Mouse (Mus musculus) left cerebral cortex, adult 18-20 months (tissue): Measurements from ENCODE around the gene Tmed10. TPM values are rescaled to one million over a fixed set of nuclear protein-coding genes. Genes with fewer than 3 reads are reported as not detected.
A peak's percentile ranks its signal among the peaks of the same experiment; 100 is the strongest.

Experiments
- DNase-seq, 2 experiments: peaks; one replicate each; pipeline ENCODE4 v3.0.0; 2021 to 2022; ENCODE audit warnings: low spot score in 2 of 2, mixed read lengths in 1 of 2
- long read RNA-seq, 2 experiments: library from polyadenylated mRNA; stranded (forward); transcript quantifications; one replicate each; pipeline ENCODE4 v2.0.0; 2021
- total RNA-seq, 2 experiments: library from RNA; stranded (reverse); gene quantifications; 2 replicates each; pipeline ENCODE4 v1.2.3; 2021

Gene Tmed10
- total RNA-seq: 100 to 1,000 TPM; 162 to 165 TPM
- long read RNA-seq, experiment 1, transcript Tmed10-201 (5 exons, 1,482 nt): major isoform, 89 of 152 reads
- long read RNA-seq, experiment 1, transcript Tmed10-202 (3 exons, 3,181 nt): minor isoform, 9 of 152 reads
- long read RNA-seq, experiment 1, partial matches to known transcripts: 0 of 152 reads
- long read RNA-seq, experiment 1, other reads (novel, unspliced or antisense): 54 of 152 reads
- long read RNA-seq, experiment 2, transcript Tmed10-201 (5 exons, 1,482 nt): major isoform, 55 of 102 reads
- long read RNA-seq, experiment 2, partial matches to known transcripts: 0 of 102 reads
- long read RNA-seq, experiment 2, other reads (novel, unspliced or antisense): 45 of 102 reads

DNA sequence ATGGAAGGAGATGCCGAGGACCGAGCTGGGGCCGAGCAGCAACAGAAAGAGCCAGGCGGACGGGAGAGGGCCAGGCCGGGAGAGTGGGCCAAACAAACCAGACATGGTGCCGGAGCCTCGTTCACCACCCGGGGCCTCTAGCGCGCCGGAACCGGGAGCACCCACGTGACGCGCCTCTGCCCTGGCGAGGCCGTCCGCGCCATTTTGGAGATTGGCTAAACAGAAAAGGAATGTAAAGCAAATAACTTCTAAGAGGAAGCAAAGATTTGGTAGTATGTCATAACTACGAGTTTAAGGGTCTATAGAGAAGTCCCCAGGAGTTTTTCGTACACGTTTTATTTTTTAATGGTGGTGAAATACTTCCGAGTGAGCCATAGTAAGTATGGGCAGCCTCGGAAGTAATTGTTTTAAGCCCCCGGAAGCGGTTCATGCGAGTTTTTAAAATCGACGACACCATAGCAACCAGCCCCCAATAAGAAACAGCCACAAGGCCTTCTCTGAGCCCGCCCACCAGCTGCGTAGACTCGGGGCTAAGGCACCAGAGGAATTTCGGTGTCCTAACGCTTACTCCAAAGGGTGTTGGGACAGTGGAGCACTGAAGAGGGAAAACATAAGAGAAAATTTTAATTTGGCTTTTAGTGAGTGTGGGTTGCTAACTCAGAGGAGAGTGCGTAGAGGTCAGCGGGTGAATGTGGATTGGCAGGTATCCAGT, at the start of gene Tmed10:
Gene Tmed10, minus strand, starts transcription at position 287 of the 712 bp plus-strand sequence.
- peak; percentile 88 to 91 for DNase-seq

- DNase-seq: no peak
Measured at GRCm38 (mm10) chr12:85423236-85423635, 48.6 kb upstream of the Tmed10 start.

DNA sequence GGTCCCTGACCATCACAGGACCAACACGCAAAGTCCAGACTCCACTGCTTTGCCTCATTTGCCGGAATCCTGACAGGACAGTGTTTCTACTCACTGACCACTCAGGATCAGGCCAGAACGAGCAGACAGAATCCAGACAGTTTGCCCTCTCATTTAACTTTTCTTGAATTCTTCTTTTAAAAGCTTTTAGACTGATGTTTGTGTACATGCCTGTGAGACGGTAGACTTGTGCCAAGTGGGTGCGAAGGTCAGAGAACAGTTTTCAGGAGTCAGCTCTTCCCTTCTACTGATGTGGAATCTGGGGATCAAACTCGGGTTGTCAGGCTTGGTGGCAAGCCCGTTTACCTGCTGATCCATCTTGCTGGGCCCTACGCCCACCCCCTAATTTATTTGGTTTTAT, 47.9 kb upstream of the Tmed10 start:
- DNase-seq: no peak

- DNase-seq: no peak
Measured at GRCm38 (mm10) chr12:85420945-85421344, 46.3 kb upstream of the Tmed10 start.

- no peak for DNase-seq
Measured at GRCm38 (mm10) chr12:85417845-85418244, 43.2 kb upstream of the Tmed10 start.

DNA sequence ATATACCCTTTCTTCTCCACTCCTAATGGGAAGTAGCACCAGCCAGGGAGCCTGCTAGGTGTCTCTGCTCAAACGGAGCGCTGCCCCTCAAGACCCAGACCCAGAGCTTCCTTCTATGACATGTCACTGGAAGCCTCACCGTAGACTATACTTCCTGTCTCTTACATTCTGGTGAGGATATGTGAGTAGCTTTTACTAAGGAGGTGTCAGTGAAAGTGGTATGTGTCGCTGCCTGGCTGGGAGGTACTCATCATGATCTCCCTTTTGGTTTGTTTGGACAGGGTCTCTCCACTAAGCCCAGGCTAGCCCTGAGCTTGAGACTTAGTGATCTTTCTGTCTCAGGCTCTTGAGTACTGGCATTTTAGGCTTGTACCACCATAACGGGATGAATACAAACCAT, 41.7 kb upstream of the Tmed10 start:
- DNase-seq: no peak

DNA sequence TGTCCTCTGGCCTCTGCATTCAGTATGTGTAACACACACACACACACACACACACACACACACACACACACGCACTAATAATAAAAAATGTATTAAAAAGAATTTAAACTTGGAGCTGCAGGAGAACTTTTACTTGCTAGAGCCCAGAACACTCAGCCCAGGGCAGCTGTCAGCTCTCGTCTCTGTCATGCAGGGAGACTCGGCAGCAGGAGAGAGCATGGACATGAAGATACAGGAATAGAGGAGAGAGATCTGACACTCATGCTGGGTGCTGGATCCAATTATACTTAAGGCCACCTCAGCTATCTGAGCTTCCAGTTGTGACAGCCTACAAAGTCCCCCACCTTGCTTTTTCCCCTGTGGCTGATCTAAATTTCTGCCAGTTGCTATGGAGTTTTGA, 41.2 kb upstream of the Tmed10 start:
- no peak for DNase-seq

DNA sequence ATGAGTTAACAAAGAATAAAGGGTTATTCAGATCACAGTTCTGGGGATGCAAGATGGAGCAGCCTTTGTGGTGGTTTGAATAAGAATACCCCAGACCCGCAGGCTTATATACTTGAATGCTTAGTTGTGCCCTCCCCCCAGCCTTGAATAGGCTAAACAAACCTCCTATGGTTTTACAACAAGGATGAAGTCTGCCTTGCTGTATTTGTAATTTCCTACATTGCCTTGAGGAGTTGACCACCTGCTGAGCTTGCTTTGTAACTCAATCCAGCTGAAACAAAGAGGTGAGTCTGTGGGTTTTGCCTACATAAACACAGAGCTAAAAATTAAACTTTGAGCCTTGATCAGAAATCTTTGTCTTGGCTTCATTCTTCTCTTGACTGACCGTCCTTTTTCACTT, 36.5 kb upstream of the Tmed10 start:
- no peak for DNase-seq

DNA sequence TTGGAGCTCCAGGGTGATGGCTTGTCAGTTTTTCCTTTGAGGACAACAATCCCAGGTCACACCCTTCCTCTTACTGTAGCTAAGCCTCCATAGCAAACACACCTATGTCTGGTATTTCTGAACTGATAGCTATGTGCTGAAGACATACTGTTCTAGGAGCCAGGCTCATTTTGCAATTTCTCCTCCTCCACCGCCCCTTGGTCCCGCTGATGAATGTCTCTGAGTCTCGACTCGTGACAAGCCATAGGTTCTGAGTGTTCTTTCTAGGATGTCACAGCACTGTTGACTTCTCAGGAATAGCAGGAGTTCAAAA, 23.3 kb upstream of the Tmed10 start:
- no peak for DNase-seq

DNA sequence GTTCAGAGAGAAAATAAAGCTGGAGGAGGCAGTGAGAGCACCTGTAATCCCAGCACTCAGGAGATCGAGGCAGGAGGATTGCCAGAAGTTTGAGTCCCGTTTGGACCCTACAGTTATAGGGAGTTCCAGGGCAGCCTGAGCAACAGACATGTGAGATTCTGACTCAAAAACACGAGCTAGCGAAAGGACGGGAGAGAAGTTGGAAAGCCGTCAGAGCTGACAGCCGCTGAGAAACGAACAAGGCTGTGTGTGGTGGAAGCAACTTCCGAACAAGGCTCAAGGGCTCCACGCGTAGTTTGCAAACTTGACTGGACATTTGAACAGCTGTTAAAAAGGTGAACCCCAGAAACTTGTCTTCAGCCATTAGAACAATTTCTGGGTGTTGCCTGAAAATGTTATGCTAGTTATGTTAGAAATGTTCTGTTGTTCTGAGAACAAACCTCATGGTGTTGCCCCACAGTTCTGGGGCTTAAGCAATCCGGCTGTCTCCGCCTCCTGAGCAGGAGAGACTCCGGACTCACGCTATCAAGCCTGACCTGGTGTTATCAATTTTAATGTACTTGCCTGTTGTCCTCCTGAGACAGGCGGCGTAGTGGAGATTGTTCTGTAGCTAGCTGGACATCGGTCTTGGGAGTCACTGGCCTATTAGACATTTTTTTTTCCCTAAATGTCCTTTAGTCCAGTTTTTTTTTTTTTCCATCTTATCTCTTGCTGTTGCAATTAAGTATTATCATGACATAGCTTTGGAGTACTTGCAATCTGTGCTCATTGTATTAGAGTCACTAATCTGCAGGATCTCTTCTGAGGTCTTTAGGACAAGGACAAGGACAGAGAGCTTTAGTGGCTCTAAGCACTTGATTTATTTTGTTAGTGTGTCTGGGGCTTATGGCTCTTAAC, 22.7 kb upstream of the Tmed10 start:
- no peak for DNase-seq

DNA sequence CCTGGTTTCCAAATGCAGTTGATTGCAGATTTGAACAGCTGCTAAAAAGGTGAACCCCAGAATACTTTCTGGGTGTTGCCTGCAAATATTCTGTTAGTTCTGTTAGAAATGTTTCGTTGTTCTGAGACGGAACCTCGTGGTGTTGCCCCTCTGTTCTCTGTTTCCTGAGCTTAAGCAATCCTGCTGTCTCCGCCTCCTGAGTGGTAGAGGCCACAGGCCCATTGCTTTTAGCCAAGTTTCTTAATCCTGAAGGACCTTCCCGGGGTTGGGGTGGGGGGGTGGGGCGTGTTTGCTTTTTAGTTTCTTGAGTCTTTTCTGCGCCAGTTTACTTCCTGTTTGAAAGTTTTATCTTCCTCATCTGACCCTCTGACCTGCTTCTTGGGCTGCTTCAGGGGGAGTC, 19.3 kb upstream of the Tmed10 start:
- no peak for DNase-seq

DNA sequence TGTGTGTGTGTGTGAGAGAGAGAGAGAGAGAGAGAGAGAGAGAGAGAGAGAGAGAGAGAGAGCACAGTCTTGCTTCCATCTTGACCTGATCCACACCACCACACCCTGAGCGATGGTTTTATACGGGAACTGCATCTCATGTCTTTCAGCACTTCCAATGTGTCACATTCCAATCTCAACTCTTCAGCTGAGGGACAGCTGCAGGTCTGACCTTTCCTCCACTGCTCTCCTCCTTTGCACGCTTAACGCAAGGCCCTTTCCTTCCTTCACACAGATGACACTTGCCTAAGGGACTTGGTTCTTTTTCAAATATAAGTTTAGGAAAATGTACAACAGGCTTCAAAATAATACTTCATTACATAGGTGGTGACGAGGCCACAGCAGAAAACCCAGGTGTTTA, 18.9 kb upstream of the Tmed10 start:
- DNase-seq: no peak

DNA sequence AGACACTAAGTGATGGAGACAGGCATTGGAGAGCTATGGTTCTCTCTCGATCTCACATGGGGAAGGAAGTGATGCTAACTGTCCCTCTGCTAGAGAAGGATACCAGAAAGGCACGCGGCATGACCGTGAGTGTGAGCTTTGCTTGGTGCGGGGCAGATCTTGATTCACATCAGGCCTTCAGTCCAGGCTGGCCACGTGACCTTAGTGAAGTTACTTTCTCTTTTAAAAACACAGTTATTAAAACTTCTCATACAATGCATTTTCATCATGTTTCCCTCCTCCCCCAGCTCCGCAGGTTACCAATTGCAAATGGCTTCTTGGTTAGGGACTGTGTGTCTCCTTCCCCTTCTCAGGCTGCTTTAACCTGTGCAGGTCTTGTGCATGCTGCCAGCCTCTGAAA, 16.5 kb upstream of the Tmed10 start:
- DNase-seq: no peak

DNA sequence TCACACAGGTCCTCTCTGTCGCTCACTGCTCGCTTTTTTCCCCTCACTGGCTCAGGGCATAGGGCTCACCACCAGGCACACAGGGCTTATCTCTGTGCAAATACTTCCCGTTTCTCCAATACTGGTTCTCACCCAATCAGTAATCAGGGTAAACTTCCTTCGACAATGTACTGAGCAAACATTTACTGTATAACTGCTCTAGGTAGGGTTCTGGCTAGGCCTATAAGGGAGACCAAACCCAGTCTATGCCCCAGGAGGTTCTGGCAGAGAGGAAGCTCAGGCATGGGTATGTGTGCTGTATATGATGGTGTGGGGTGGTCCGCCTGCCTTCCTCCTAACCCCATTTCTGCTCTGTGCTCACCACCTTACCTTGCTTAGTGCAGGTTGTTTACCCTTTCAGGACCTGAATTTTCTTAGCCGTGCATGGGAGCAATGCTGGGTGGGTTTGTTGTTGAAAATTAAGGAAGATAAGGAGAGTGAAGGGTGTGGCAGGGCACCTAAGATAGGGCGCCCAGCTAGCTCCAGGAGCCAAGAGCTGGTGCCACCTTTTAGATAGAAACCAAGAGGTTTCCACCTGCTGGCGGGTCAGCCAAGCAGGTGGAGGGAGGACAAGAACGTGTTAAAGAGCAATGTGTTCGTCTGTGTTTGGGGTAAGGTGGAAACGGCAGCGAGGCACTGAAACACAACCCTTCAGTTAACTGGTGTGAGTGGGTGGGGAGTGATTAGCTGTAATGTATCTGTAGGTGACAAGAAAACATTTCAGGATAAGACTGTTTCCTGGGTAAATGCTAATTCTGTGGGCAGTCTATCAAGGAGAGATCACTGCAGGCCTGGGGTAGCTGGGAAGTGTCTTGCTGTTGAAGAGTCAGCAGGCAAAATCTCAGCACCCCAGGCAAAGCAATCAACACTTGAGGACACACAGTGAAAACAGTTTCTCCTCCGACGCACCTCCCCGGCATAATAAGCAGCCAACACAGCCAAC, 14.8 kb upstream of the Tmed10 start:
- no peak for DNase-seq

GRCm38 (mm10) chr12:85385995-85386375, 11.3 kb upstream of the Tmed10 start:
- DNase-seq: no peak

- no peak for DNase-seq
Measured at GRCm38 (mm10) chr12:85385329-85385994, 10.8 kb upstream of the Tmed10 start.

DNA sequence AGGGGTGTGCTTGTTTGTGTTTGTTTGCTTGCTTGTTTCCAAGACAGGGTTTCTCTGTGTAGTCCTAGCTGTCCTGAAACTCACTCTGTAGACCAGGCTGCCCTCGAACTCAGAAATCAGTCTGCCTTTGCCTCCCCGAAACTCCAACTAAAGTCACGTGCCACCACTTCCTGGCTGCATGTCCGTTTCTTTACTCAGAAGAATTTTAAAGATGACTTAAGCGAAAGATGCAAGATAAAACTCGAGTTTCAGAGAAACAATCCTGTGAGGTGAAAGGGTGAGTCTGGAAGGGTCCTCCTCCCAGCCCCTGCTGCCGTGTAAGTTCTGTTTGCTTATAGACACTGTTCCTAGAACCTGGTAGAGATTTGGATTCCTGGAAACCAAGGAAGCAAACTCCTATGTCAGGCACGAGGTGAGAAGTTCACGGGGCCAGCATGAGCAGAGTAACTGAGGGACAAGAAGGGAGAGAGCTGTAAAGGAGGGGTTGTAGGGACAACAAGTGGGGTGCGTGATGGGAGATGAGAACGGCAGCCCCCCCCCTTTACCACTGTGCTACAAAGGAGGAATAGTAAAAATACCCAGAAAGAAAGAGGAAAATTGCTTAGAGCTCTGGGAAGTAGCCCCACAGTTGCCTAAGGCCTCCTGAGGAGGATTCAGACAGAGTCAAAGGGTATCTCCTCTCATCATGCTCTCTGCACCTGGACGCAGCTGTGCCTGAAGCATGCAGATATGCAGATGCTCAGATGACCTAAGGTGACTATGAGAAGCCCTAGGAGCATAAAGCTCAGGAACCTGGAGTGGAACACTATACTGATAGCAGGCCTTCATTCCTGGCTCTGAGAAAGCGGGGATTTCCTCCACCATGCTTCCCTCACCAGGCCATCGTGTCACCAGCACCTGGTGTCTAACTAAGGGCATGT, 8.4 kb upstream of the Tmed10 start:
- no peak for DNase-seq

DNA sequence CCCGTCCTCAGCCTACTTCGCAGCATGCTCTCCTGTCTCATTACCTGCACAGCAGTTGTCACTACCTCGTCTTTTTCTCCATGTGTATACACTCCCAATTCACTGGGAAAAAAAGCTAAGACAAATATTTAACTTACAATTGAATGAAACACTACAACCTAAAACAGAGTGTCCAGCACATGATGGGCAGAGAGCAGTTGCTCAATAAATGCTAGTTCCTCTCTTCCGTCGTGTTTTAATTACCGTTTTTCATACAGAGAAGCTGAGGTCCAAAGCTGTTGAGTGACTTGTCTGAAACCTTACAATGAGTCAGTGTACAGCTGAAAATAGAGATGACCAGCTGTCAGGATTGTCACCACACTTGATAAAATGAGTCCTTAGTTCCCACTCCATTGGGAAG, 6.9 kb upstream of the Tmed10 start:
- no peak for DNase-seq

DNA sequence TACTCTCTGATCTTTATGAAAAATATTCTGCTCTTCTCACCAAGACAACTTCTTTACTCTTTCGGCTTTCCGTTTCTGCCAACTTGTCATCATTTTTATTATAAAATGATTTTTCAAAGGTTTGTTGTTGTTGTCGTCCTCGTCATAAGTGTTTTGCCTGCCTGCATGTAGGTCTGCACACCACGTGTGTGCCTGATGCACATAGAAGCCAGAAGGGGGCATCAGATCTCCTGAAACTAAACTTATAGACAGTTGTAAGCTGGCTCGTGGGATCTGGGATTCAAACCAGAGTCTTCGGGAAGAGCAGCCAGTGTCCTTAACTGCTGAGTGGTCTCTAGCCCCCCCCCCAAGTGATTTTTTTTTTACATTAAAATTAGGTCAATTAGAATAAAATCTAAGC, 6.3 kb upstream of the Tmed10 start:
- DNase-seq: no peak
